Mouse (Mus musculus) retina, postnatal 7 days (tissue): ENCODE data around the gene Gm5460.

Experiments
- DNase-seq: peaks from one replicate; pipeline ENCODE4 v3.0.0-alpha.2; 2012; ENCODE audit warnings: low read depth, low spot score

Gm5460 gene

DNA sequence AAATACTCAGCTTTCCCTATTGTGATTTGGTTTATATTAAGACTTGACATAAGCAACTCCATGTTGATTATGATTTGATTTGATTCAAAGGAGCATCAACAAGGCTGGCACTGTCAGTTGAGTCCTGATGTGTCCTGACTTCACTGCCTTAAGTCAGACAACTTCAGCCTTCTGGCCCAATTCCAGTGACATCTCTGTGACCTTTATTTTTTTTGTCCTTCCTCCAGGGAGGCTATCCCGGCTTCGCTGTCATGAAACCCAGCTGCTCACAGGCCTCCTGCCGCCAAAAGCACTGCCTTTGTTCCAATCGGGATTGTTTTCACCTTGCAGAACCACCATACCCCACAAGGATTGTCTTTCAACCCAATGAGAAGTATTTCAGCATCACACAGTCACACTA lies 58.8 kb downstream of the Gm5460 start:
- no peak for DNase-seq

DNA sequence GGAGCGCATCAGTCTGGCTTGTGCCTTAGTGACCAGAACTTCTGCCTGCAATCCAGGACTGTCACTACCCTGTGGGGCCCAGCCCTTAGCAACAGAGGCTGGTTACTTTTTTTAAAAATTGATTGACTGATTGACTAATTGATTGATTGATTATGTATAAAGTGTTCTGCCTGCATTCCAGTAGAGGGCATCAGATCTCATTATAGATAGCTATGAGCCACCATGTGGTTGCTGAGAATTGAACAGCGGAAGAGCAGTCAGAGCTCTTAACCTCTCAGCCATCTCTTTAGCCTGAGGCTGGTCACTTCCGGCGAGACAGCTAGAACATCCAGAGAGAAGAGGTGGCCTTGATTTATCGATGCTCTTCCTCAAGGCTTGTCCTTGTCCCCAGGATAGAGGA lies 60.7 kb downstream of the Gm5460 start:
- no peak for DNase-seq

- no peak for DNase-seq
These were observed 61.7 kb downstream of the Gm5460 start for GRCm38 (mm10) chr14:34078293-34078692.

- DNase-seq = peak; percentile 79
These were observed 63.9 kb downstream of the Gm5460 start for GRCm38 (mm10) chr14:34080321-34080997.

GRCm38 (mm10) chr14:34085731-34086130 lies 69.2 kb downstream of the Gm5460 start, which contains the start of gene Anxa8:
Gene Anxa8 (plus strand): TSS chr14:34085981.
- DNase-seq = no peak

- no peak for DNase-seq
These were observed 70.2 kb downstream of the Gm5460 start for GRCm38 (mm10) chr14:34086806-34087205.

DNA sequence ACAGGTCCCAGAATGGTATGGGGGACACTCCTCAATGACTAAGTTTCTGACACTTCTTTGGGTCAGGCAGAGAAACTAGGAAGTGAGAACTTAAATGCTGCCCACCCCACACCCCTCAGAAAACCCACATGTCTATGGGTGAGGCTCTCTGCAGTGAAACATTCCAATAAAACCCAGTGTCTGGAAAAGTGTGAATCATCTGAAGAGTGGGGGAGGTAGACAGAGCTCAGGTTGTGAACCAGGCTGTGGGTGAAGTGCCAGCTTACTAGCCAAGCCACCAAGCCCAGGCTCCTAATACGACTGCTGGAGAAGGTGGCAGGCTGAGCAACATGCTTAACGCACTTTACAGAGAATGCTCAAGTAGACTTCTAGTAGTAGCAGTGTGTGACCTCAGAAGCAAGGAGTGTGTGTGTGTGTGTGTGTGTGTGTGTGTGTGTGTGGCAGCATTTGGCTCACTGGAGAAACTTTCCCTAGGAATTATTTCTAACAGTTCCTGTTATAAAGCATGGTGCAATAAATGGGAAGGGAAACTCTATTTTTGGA lies 71.4 kb downstream of the Gm5460 start:
- no peak for DNase-seq

- no peak for DNase-seq
These were observed 73.2 kb downstream of the Gm5460 start for GRCm38 (mm10) chr14:34089796-34090195.

DNA sequence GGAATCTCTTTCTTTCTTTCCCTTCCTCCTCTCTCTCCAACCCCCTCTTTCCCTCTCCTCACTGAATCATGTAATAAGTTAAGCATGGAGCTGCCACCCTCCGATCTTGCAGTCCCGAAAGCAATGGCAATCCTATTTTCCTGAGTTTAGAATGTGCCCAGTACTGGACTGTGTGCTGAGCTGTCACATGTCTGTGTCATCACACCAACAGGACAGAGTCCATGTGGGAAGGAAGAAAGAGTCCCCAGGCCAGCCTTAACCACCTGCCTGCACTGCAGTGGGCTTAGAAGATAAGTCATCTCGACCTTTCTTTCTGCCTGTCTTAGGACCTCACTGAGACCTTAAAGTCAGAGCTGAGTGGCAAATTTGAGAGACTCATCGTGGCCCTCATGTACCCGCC lies 74.9 kb downstream of the Gm5460 start:
- no peak for DNase-seq

GRCm38 (mm10) chr14:34092856-34093255 lies 76.3 kb downstream of the Gm5460 start:
- DNase-seq = no peak

GRCm38 (mm10) chr14:34096161-34096560 lies 79.6 kb downstream of the Gm5460 start:
- no peak for DNase-seq
